Mouse (Mus musculus) forelimb bud, embryonic 11.5 days (tissue): ENCODE measurements around the gene Tmem132c.

Experiments used
- DNase-seq: peaks from one replicate; pipeline ENCODE4 v3.0.0-alpha.2; 2012; ENCODE audit warnings: low read depth, low spot score

Tmem132c gene

DNA sequence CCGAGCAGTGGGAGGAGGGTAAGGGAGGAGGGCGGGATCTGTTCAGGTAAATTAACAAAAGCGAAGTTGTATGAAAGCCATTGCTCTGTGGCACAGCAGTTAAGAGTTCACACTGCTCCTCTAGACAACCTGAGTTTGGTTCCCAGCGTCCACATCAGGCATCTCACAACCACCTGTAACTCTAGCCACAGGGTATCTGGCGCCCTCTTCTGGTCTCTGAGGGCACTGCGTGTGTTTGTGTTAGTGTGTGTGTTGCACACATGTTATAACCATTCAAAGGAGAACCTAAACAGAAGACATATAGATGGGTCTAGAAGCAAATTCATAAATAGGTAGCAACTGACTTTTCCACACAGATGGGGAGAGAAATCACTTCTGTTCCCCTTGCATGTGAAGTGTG is 245.6 kb downstream of the Tmem132c start:
- DNase-seq, result no peak

DNA sequence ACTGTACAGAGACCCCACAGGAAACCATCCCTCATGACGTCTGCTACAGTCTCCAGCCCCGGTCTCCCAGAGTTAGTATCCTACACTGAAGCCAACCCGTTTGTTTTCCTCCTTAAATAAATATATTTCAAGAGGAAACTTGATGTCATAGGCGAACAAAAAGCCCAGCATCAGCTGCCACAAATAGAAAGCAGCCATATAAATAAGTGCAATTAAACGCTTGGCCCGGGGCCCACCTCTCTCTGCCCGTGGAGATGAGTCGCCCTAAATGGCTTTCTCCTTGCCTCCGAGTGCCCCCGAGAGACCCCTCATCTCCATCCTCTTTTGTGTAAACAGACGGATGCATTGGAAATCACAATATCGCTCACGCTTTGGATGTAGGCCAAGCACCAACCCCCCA is 247.1 kb downstream of the Tmem132c start:
- no peak for DNase-seq

DNA sequence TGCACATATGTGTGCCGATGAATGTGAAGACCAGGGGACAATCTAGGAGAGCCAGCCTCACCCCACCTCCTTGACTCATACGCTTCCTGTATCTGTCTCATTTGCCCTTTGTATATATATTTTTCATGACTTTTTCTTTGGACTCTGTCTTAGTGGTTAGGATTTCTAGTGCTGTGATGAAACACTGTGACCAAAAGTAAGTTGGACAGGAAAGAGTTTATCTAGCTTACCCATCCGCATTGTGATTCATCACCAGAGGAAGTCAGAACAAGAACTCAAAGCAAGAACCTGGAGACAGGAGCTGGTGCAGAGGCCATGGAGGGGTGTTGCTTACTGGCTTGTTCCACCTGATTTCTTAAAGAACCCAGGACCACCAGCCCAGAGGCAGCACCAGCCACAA is 250.1 kb downstream of the Tmem132c start:
- DNase-seq, result no peak

DNA sequence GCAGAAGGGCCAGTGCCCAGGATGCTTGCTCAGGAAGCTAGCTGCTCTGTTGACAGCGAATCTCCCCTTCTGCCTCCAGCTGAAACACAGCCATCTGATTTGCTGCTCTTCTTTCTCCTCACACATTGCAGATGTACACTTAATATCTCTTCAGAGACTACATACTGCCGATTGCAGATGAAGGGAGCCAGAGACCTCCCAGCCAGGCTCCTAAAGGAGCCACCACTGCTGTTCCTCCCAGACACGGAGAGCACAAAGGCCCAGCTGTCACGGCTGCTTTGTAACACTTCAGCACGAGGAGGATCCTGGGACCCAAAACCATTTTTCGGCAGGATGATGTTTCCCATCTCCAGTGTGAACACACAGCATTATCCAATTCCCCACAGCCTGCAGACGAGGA is 255.3 kb downstream of the Tmem132c start:
- DNase-seq, result no peak

DNA sequence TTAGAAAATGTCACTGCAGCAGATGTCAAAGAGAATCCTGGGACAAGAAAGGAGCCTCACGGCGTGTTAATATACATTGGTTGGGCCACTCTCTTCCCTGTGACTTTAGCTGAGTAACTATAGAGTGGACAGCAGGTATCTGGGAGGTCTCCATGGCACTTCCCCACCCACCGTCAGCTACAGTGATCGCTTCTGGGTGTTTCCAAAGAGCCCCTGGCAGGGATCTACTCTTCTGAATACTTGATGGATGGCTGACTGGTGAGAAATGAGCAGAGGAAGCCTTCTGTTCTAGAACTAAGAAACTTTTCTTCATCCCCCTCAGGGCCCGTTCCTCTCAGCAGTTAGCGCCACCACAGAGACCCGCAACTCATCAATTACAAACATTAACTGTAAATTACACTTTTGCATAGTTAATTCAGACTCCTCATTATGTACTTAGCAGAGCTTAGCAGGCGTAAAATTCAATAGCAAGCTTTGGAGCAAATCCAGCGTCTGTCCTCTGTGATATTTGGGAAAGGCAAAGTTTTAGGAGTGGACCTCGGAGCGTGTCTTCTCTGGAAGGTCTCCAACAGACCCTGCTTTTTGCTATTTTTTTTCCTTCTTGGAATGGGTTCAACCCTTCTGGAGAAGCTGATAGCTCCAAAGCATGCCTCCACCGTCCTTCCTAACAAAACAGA is 257.7 kb downstream of the Tmem132c start:
- DNase-seq, result no peak

DNA sequence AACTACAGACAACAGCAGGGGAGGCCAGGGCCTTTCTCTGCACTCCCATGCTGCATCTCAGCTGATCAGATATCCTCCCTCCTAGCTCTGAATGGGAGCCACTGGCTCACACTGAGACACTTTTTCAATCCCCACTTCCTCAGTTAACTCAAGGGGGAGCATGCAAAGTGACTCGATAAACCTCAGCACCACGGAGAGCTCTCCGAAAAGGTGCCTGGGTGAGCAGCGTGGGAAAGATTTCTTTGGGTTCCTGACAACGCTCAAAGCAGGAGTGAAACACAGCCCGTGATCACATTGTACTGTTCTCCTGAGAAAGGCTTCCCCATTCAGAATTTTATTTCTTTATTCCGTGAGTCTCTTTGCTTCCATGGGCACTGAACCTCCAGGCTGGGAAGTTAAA is 261.2 kb downstream of the Tmem132c start:
- no peak for DNase-seq

DNA sequence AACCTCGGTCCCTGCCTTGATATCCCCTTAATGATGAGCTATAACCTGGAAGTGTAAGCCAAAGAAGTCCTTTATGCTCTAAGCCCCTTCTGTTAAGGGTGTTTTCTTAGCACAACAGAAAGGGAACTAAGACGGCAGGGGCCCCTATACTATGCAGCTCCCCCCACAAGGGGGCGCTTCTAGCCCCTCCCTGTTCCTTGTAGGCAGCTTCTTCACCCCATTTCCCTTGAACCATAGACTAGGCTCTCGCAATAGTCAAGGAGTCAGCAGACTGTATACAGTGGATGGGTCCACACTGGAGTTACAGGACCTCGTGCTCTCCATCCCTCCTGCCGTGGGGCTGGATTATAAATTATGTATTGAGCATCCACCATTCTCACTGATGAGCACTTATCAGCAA is 264.1 kb downstream of the Tmem132c start:
- no peak for DNase-seq

DNA sequence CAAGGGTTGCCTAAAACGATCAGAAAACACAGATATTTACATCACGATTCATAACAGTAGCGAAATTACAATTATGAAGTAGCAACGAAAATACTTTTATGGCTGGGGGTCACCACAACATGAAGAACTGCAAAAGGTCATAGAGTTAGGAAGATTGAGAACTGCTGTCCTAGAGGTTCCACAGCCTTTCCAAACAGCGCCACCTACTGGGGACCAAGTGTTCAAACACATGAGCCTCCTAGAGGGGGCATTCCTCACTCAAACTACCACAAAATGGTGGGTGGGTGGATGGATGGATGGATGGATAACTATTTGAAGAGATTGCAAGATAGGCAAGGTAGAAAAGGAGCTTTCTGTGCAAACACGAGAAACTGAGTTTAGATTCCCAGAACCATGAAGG is 270.0 kb downstream of the Tmem132c start:
- DNase-seq, result peak; percentile 20

DNA sequence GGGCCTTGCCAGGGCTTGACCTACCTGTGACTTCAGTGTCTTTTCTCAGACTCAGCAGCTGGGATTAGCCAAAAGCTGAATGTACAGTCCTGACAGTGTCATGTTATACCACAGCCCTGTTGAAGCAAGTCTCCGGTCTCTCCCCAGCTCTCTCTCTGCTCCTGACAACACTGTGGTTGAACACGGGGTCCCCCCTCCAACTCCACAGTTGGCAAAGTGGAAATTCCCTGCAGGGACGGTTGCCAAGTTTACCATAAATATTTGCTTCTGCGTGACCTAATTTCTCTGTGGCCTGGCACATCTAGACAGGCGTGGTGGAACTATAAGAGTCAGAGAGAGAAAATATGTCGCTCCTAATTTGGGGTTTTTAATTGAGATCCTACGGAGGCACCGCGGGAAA is 274.4 kb downstream of the Tmem132c start:
- no peak for DNase-seq

DNA sequence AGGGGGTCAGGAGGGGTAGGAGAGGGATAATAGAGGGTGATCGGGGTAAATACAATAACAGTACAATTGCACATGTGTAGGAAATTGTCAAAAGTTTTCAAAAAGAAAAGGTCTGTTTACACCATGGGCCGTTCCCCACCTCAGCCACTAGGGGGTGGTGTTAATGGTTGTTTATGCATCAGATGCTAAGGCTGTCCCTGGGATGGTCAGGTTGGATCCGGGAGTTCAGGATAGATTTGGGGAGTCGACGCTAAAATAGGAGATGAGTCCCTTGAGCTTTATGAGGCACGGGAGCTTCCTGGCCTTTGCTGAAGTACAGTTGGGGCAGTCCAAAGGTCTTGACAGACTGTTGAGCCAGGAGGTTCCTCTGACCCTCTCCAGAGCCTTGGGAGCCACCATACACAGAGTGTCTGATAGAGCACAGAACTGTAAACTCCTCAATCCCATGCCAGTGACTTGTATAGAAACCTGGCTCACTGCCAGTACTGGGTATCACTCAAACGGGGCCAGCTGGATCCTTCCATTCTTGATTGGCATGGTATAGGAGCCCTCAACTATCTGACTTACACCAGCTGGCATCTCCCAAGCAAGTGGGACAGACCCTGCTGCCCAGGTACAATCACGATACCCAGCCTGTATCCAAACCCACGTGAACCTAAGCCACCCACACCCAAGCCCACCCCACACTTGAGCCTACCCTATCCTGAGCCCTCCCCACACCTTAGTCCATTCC is 281.3 kb downstream of the Tmem132c start:
- peak; percentile 16 for DNase-seq

DNA sequence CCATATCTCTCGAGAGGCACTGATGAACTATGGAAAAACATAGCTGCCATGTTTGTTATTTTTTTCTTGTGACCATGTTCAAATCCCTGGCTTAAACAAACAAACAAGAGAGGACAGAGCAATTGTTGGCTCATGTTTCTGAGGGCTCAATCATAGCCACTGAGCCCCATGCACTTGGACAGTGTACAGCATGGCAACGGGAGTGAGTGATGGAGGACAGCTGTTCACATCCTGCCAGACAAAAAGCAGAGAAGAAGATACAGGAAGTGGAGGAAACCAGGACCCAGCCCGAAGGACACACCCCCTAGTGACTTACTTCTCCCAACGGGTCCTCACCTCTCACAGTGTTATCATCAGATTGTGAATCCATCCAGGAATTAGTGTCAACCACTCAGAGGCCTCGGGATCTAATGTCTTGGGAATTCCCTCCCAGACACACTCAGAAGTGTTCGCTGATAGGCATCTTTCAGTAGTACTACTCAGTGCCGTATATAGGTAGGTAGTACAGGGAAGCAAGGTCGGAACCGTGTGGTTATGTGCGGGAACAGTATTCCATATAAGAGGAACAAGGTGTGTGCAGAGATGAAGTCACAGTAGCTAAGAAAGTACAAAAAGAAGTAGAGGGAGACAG is 285.9 kb downstream of the Tmem132c start:
- DNase-seq, result no peak

DNA sequence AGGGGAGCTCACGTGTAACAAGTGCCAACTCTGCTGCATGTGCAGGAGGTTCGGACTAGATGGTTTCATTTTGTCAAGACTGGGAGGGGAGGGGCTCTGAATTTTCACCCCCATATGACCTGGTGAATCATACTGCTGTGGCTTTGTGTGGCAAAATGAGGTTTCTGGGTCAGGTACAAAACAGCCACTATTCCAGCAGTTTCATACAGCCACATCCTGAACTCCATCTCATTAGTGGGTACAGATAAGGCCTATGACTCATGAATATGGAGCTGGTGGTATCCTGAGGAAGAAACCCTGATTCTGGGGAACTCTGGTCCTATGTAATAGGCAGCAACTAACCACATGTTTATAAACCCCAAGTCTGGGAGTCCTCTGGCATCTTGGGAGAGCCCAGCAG is 295.9 kb downstream of the Tmem132c start:
- DNase-seq, result no peak

DNA sequence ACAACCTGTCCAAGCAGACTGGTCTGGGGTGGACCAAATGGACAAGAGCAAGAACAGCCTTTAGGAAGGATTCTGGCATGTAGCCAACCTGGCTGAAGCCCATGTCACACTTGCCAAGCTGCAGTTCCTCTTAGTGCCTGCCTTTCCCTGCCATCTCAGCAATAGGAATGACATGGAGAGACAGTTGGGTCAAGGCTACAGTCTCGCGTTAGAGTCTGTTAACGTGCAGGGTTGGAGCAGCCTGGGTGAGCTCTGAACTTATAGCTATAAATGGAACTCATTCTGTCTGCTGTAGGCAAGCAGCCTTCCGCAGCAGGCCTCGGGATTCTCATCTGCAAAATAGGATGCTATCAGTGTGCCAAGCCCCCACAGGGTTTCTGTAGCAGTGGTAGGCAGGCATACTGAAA is 305.0 kb downstream of the Tmem132c start:
- DNase-seq, result no peak

DNA sequence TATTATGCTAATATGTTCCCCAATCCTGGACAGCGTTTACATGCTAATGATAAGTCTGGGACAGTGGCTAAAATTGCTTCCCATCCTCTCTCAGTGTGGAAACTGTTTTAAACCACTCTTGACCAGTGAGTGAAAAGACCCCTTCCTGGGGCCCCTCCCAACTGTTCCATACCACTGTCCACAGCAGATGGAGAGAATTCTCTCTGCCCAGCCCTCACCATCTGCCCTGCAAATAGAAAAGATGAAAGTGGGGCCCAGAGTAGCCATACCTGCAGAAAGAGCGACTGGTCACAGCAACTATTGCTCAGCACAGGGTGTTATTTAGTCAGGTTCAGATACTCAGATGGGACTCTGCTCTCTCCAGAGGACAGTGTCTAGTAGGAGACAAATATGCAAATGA is 306.5 kb downstream of the Tmem132c start:
- no peak for DNase-seq

DNA sequence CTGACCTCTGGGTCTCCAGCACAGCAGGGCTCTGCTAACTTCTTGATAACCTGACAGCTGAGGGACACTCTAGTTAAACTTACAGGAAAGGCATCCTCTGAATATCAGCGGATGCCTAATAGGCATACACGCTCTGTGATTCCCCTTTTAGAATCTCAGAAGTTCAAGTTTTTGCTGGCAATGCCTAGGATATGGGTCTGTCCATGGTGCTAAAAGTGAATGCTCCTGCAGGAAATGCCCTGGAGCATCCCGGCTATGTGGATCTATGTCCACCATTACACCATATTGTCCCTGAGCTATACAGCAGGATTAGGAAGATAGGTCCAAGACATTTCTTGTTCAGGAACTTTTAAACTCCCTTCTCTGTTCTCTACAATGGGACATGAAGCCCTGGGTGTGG is 319.5 kb downstream of the Tmem132c start:
- peak; percentile 46 for DNase-seq

DNA sequence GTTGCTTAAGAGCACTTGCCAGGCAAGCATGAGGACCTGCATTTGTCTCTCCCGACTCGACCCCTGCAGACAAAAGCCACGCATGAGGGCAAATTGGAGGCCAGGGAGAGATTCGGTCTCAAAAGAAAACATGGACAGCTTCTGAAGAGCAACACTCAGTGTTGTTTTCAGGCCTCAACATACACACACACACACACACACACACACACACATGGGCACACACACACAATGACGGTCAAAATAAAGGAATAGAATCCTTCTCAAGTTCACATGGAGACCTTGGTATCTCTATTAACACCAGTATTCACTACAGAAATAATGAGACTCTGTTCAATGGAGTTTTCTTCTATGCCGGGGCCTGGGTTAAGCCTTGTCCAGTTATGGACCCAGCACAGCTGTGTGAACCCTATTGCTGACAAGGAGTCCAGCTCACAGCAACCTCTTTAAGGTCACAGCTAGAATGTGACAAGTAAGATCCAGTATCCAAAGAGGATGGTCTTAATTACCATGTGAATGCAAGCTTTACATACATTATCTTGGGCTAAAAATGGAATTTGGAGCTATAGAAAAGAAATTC is 325.6 kb downstream of the Tmem132c start:
- no peak for DNase-seq

DNA sequence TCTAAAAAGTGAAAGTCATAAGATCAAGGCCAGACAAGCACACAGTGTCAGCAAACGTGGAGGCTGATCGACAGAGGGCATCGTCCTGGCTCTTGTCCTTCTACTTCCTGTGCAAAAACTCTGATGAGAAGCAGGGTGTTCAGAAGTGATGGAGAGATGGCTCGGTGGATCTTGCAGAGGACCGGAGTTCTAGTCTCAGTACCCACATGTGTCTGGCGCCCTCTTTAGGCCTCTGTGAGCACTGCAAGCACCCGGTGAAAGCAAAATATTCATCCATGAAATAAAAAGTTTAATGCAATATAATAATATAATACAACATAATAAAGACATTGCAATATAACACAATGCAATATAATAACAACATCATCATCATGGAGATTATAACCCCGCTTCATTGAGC is 335.8 kb downstream of the Tmem132c start:
- DNase-seq, result no peak

DNA sequence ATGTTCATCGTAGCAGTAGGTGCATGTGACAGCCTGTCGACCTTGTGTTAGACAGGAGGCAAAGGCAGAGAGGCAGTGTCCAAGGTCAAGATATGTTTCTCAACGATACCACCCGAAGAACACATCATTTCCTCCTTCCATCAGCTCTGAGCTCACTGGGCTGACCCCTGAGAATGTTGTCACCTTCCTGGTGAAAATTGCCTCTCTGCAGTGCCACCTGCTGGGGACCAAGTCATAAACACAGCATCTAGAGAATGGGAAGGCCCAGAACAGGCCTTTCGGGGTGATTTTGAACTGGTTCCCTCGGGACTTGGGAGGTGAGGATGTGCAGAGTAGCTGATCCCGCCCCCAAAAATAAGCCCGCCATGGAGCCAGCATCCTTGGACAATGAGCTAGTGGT is 342.1 kb downstream of the Tmem132c start:
- DNase-seq, result no peak

DNA sequence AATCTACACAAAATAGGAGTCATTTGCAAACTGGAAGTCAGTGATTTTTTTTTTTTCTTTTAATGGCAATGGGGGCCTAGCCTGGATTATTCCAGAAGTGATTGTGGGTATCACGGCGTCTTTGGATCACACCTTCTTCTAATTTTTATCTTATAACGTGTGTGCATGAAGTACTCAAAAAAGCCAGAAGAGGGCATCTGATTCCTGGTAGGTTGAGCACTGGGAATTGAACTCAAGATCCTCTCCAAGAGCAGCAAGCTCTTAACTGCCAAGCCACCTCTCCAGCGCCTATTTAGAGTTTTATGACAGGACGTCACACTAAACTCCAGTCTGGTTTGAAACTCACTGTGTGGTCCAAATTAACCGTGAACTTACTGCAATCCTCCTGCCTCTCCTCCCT is 346.2 kb downstream of the Tmem132c start:
- DNase-seq, result peak; percentile 29

DNA sequence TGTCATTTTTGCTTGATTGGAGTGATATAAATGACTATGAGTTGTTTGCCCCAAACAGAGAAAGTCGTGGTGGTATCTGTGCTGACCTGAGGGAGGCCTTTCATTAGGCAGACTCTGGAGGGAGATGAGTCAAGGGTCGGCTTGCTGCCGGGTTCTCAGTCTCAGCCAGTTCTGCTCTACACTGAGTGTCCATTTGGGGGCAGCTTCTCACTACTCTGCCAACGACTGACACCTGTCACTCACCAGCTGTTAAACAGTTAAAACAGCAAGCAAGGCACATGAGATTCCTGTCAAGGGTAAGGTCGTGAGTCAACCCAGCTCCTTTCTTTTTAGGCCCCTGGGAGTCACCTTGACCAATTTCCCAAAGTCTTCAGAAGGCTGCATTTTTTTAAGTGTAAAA is 350.8 kb downstream of the Tmem132c start:
- DNase-seq, result no peak

DNA sequence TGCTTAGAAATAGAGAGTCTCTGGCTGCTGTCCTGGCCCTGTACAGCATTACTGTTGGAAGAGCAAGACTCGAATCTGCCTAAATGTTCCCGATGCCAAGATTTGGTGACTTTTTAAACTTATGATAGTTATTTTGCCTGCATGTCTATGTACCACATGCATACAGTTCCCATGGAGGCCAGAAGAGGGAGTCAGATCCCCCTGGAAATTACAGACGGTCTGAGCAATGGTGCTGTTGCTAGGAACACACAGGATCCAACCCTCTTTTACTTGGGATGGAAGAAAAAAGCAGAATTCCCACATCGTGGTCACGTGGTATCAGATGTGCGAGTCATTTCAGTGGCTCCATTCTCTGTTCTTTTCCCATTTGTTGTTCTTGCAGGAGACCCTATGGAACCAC is 351.2 kb downstream of the Tmem132c start:
- peak; percentile 20 for DNase-seq

DNA sequence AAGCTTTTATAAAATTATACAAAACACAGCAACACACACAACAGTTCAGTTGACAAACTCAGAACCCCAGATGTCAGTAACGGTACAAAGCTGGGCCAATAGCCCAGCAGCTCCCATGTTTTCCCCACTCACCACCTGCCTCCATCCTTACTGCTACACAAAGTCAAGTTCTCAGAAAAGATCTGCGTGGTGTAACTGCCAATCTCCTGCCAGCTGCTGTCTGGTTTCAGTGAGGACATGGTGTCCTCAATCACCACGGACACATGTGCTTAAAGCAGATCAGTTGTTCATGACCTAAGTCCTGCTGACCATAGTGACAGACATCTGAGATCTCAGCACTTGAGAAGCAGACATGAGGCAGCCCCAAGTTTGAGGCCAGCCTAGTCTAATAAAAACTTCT is 354.1 kb downstream of the Tmem132c start:
- no peak for DNase-seq

DNA sequence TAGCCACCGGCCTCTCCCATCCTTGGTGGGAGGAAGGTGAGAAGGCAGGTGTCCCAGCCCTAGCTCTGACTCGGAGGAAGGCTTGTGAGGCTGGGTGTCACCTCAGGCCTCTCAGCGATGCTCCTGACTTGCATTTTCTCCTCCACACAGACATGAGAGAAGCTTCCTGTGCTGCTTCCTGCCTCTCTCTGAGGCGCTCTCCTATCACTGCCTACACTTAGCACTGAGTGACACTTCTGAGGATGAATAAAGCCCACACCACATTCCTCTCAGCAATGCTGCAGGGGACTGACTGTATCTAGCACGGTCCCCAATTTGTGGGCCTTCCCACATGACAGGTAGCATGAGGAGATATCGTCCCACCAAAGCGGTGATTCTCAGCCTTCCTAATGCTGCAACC is 355.3 kb downstream of the Tmem132c start:
- no peak for DNase-seq
